Mouse (Mus musculus) neural tube, embryonic 14.5 days (tissue): ENCODE results near the gene Rnf157. TPM values are rescaled to one million over a fixed set of nuclear protein-coding genes. Genes with fewer than 3 reads are reported as not detected.
A peak's percentile ranks its signal among the peaks of the same experiment; 100 is the strongest.

Experiments used
- ATAC-seq: fragments of 200-750 bp; cut with Nextera tagmentation; 2 replicates; pipeline ENCODE4 v1.8.0; 2017; ENCODE audit warnings: low read depth, mild to moderate bottlenecking, moderate TSS enrichment, moderate library complexity
- H3K27ac ChIP-seq: fragments of 300-500 bp; sonication (generic); 2 replicates; pipeline ENCODE4 v1.5.1; 2014; ENCODE audit warnings: low read depth, mild to moderate bottlenecking, control low read depth, low read length, moderate library complexity, mixed read lengths
- H3K27me3 ChIP-seq: fragments of 300-500 bp; sonication (generic); 2 replicates; pipeline ENCODE4 v1.6.1; 2014; ENCODE audit warnings: low read length; ENCODE audit not compliant: control insufficient read depth, insufficient read depth
- H3K36me3 ChIP-seq: fragments of 300-500 bp; sonication (generic); 2 replicates; pipeline ENCODE4 v1.6.1; 2014; ENCODE audit warnings: low read length, mixed read lengths; ENCODE audit not compliant: control insufficient read depth, insufficient read depth
- H3K4me1 ChIP-seq: fragments of 300-500 bp; sonication (generic); 2 replicates; pipeline ENCODE4 v1.6.1; 2014; ENCODE audit warnings: low read length; ENCODE audit not compliant: control insufficient read depth, insufficient read depth
- H3K4me2 ChIP-seq: fragments of 300-500 bp; sonication (generic); 2 replicates; pipeline ENCODE4 v1.6.1; 2014; ENCODE audit warnings: mild to moderate bottlenecking, low read depth, low read length, control low read depth
- H3K4me3 ChIP-seq: fragments of 300-500 bp; sonication (generic); 2 replicates; pipeline ENCODE4 v1.5.1; 2014; ENCODE audit warnings: low read depth, low read length, control low read depth, mixed read lengths
- H3K9ac ChIP-seq: fragments of 300-500 bp; sonication (generic); replicated peaks from 2 replicates; pipeline ENCODE4 v1.6.1; 2014; ENCODE audit warnings: low read depth, mild to moderate bottlenecking, control low read depth, low read length, mixed read lengths
- H3K9me3 ChIP-seq: fragments of 300-500 bp; sonication (generic); 2 replicates; pipeline ENCODE4 v1.6.1; 2016; ENCODE audit warnings: low read length; ENCODE audit not compliant: control insufficient read depth
- WGBS: fragments of 180-500 bp; shearing (Covaris S2); extraction: QIAGEN DNeasy Blood & Tissue Kit; methylation state at CpG from one replicate; pipeline ENCODE4 v1.1.7; 2014; 5-methylcytosine and 5-hydroxymethylcytosine counted together
- polyA plus RNA-seq: library from polyadenylated mRNA; unstranded; fragments of >200 nt; fragmentation: Nextera tagmentation; extraction: Ambion mirVana; gene quantifications from 2 replicates; pipeline ENCODE4 v1.2.1, GENCODE M21; 2014

The Rnf157 gene
- polyA plus RNA-seq, 1 experiment from 2014 or later = 63.5 TPM

DNA sequence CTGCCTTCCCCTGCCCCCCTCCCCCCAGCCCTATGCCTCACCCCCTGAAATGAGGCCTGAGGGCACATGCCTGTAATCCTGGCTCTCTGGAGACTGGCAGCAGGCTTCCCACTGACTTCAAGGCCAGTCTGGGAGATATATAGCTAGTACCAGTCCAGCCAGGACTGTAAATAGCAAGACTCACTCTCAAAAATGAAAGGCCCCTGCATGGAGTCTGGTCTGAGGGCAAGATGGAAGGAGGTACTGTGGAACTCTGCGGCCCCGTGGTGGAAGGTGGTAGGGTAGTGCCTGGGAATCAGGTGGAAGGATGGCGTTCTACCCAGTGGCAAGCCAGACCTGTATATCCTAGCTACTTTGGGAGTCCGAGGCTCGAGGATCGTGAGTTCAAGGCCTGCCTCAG lies 31.1 kb upstream of the Rnf157 start:
- H3K27me3 ChIP-seq = no peaks in the 10 kb centered on the region; the same call in 1 of the 2 replicates
- no peak overlapping the region for H3K4me3 ChIP-seq
- ATAC-seq = no peak
- 0 out of 2 replicates have a peak, but pooled peaks cover 2% of the 10 kb centered on the region for H3K4me1 ChIP-seq
- no peaks in the 10 kb centered on the region for H3K9me3 ChIP-seq
- H3K4me2 ChIP-seq = no peak overlapping the region
- peaks cover 5% of the 10 kb centered on the region for H3K36me3 ChIP-seq
- H3K9ac ChIP-seq = no peak overlapping the region
- H3K27ac ChIP-seq = no peak overlapping the region
- WGBS = 88% methylated on average over 6 of the region's 6 CpGs

- Histone ChIP-seq H3K4me1 (0 out of 2 replicates have a peak, but pooled peaks cover 2% of the 10 kb centered on the region), H3K9me3 (no peaks in the 10 kb centered on the region), H3K4me2 (no peak overlapping the region), H3K4me3 (no peak overlapping the region), H3K36me3 (peaks cover 5% of the 10 kb centered on the region), H3K27ac (no peak overlapping the region), H3K9ac (no peak overlapping the region), H3K27me3 (no peaks in the 10 kb centered on the region; the same call in 1 of the 2 replicates)
- WGBS = 93% methylated on average over 6 of the region's 6 CpGs
- ATAC-seq = no peak
Observed at GRCm38 (mm10) chr11:116443311-116443710, 30.5 kb upstream of the Rnf157 start.

- Histone ChIP-seq H3K27ac (no peak overlapping the region), H3K4me3 (no peak overlapping the region), H3K4me2 (no peak overlapping the region), H3K27me3 (no peaks in the 10 kb centered on the region; the same call in 1 of the 2 replicates), H3K4me1 (0 out of 2 replicates have a peak, but pooled peaks cover 2% of the 10 kb centered on the region), H3K9me3 (no peaks in the 10 kb centered on the region), H3K9ac (no peak overlapping the region), H3K36me3 (peaks cover 5% of the 10 kb centered on the region)
- no peak for ATAC-seq
- 81% methylated on average over 6 of the region's 6 CpGs for WGBS
Observed at GRCm38 (mm10) chr11:116442867-116443177, 30.0 kb upstream of the Rnf157 start.

DNA sequence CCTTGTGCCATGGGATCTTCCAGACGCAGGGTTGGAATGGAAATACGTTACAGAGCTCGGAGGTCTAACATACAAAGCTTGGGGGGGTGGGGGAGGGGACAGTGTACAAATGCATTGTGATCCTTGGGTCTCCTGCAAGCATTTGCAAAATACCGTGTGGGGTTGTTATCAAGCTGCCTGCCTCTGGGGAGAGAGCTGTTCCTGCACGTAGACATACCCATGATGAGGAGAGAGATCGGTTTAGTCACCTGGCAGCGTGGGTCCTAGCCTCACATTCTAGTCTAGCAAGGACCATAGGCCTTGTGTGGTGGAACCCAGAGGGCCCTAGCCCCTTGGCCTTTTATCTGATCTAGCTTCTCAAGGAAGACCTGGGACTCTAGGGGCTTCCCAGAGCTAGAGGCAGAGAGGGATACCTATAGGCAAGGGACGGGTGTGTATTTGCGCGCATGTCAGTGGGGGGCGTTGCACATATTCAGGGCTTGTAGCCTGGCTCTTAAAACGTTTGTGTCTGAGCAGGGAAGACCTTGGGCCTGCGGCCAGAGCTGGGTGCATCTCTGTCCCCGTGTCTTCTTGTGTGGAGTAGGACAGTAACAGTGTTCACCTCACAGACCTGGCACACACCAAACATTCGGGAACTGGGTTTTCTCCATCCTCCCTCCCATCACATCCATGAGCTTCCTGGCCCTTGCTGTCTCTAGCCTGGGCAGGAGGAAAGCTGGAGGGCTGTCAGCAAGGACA lies 29.5 kb upstream of the Rnf157 start:
- H3K9me3 ChIP-seq = no peaks in the 10 kb centered on the region
- no peak overlapping the region for H3K4me2 ChIP-seq
- ATAC-seq = no peak
- H3K4me1 ChIP-seq = 0 out of 2 replicates have a peak, but pooled peaks cover 3% of the 10 kb centered on the region
- no peaks in the 10 kb centered on the region; the same call in 1 of the 2 replicates for H3K27me3 ChIP-seq
- no peak overlapping the region for H3K27ac ChIP-seq
- 76% methylated on average over 15 of the region's 15 CpGs for WGBS
- H3K4me3 ChIP-seq = no peak overlapping the region
- H3K9ac ChIP-seq = no peak overlapping the region
- H3K36me3 ChIP-seq = peaks cover 5% of the 10 kb centered on the region

GRCm38 (mm10) chr11:116440408-116441068 lies 27.7 kb upstream of the Rnf157 start:
- H3K27ac ChIP-seq = no peak overlapping the region
- H3K4me2 ChIP-seq = no peak overlapping the region
- H3K9ac ChIP-seq = no peak overlapping the region
- no peak for ATAC-seq
- no peak overlapping the region for H3K4me3 ChIP-seq
- peaks cover 18% of the 10 kb centered on the region for H3K4me1 ChIP-seq
- H3K36me3 ChIP-seq = peaks cover 10% of the 10 kb centered on the region
- 81% methylated on average over 7 of the region's 7 CpGs for WGBS
- H3K9me3 ChIP-seq = no peaks in the 10 kb centered on the region
- no peaks in the 10 kb centered on the region for H3K27me3 ChIP-seq

- no peak overlapping the region for H3K9ac ChIP-seq
- no peak for ATAC-seq
- no peak overlapping the region for H3K4me2 ChIP-seq
- H3K9me3 ChIP-seq = no peaks in the 10 kb centered on the region
- peaks cover 24% of the 10 kb centered on the region for H3K4me1 ChIP-seq
- H3K27me3 ChIP-seq = no peaks in the 10 kb centered on the region
- no peak overlapping the region for H3K27ac ChIP-seq
- peaks cover 10% of the 10 kb centered on the region for H3K36me3 ChIP-seq
- H3K4me3 ChIP-seq = no peak overlapping the region
- WGBS = 87% methylated on average over 19 of the region's 19 CpGs
Observed at GRCm38 (mm10) chr11:116439269-116440240, 26.7 kb upstream of the Rnf157 start.

GRCm38 (mm10) chr11:116437541-116437940 lies 24.7 kb upstream of the Rnf157 start:
- Histone ChIP-seq H3K36me3 (peaks cover 10% of the 10 kb centered on the region), H3K27ac (no peak overlapping the region), H3K4me1 (peaks cover 24% of the 10 kb centered on the region), H3K27me3 (no peaks in the 10 kb centered on the region), H3K9ac (no peak overlapping the region), H3K4me3 (no peak overlapping the region), H3K9me3 (no peaks in the 10 kb centered on the region), H3K4me2 (no peak overlapping the region)
- no peak for ATAC-seq
- 88% methylated on average over 11 of the region's 11 CpGs for WGBS

DNA sequence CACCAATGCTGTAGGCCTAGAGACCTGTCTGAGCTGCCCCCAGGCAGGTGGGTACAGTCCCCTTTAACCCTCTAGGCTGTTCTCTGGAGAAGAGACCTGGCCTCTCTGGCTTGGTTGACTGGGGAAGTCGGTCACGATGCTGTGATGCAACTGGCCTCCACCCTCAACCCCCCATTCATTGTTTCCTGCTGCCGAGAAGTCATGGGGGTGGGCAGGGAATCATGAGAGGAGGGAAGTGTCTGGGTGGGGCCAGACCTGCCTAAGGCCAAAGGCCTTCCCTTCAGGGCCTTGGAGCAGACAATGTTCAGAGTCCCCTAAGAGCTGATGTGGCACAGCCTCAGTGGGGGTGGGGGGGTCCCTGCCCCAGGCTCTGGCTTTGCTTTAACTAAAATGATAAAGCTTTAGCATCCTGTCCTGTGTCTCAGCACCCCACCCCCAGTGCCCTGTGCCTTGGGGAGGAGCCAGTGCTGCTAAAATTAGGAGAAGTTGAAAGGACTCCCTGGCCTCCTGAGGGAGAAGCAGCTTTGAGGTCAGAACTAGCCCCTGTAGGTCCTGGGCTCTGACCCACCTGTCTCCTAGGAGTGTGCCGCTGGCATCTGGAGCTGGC lies 24.0 kb upstream of the Rnf157 start:
- peaks cover 10% of the 10 kb centered on the region for H3K36me3 ChIP-seq
- H3K4me3 ChIP-seq = no peak overlapping the region
- 0 out of 2 replicates have a peak overlapping the region, but pooled peaks have one; percentile 17 for H3K9ac ChIP-seq
- H3K9me3 ChIP-seq = no peaks in the 10 kb centered on the region
- ATAC-seq = no peak
- peak overlapping the region; percentile 88; the same call in 1 of the 2 replicates for H3K4me2 ChIP-seq
- H3K27ac ChIP-seq = no peak overlapping the region
- peaks cover 24% of the 10 kb centered on the region for H3K4me1 ChIP-seq
- 65% methylated on average over 4 of the region's 4 CpGs for WGBS
- no peaks in the 10 kb centered on the region for H3K27me3 ChIP-seq
